Mouse (Mus musculus): ENCODE results near the gene Anks1. TPM values are rescaled to one million over a fixed set of nuclear protein-coding genes. Genes with fewer than 3 reads are reported as not detected.
"Not testable (repeated sequence)": the region's sequence is repeated elsewhere in the genome, so short reads cannot be mapped to it uniquely, and the experiment has no call there.

Gene Anks1
- total RNA-seq, 2 experiments from 2014 or later = 54.2 to 59.2 TPM

DNA sequence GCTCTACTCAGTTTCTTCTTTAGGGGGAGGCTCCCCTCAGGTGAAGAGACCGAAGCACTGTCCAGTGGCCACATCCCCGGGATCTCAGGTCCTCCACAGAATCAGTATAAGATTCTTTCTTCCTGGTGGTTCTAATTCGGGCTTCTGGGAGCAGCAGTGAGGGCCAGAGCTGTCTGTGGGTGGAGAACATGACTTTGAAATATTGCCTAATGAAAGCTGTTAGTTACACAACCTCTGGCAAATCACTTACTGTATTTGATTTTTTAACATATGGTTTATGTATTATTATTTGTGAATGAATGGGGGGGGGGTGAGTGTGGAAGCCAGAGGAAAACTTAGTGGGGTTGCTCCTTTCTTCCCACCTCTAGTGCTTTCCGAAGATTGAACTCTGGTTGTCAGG lies 22.7 kb downstream of the Anks1 start:
- DNase-seq = no peak

DNA sequence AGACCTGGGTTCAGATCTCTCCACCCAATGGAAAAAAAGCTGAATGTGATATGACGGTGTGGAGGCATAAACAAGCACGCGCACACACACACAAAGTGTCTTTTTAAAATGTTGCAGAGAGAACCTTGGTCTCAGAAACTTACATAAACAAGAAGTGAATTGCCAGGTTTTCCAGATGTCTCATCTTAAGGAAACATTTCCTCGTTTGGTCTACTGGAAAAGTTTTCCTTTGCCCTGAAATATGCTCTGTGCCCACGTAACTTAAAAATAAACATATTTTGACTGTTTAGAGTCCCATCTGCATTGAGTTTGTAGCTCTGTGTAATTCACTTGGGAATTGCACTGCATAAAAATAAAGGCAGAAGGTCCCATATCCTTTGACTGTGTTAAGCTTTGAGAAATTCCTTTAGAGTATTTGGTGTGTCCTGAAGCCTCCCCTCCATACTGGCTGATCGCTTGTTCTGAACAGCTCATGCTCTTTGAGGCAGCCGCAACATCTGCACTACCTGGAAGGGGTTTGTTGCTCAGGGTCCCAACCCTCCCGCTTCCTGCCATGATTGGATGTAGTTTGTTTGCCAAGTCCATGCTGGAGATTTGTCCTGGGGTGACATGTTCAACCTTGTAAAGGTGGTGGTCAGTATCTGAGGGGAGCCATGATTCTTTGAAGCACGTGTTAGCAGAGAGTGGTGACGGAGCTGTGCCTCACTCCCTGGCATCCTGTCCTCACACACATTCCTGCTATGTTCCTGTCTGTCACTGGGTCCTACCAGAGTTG lies 25.2 kb downstream of the Anks1 start:
- DNase-seq = no peak

GRCm38 (mm10) chr17:27935091-27935490 lies 26.0 kb downstream of the Anks1 start:
- DNase-seq = no peak

DNA sequence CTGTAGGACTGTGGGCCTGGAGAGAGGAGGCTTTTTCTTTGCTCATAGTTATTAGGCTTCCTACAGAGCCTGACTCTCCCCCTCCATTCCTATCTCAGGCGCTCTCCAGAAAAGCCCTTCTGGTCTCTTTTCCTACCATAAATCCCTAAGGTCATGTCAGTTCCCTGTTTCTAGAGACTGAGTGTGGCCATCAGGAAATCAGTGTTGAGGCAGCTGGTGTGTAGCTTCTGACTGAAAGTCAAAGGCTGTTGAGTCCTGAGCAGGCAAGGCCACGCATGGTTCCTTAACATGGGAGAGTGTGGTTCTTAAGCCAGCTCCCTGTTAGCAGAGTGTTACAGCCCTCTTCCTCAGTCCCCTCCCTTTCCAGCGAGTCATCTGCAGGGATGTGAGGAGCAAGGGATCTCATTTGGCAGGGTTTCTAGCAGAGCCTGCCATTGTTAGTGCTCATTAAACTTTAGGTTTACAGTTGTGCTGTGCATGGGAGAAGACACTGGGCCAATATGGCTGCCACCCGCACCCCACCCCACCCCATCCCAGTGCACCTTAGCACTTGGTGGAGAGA lies 28.0 kb downstream of the Anks1 start:
- no peak for DNase-seq

- peak; percentile 24 for DNase-seq
Measured at GRCm38 (mm10) chr17:27938121-27938754, 29.1 kb downstream of the Anks1 start.

DNA sequence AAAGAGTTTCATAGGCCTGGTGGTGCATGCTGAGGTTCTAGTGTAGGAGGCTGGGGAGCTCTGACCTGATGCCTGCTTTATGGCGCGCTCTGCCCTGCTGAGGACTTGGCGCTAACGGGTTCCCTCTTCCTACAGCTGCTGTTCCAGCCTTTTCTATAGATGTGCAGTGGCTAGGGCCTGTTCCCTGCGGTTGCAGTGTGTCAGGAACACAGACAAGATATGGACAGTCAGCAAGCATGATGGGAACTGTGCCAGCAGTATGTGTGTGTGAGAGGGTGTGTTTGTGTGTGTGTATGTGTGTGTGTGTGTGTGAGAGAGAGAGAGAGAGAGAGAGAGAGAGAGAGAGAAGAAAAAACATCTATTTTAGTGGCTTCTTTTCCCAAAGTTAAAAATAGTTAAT lies 29.9 kb downstream of the Anks1 start:
- peak; percentile 31 for DNase-seq

- DNase-seq = no peak
Measured at GRCm38 (mm10) chr17:27940352-27940751, 31.2 kb downstream of the Anks1 start.

DNA sequence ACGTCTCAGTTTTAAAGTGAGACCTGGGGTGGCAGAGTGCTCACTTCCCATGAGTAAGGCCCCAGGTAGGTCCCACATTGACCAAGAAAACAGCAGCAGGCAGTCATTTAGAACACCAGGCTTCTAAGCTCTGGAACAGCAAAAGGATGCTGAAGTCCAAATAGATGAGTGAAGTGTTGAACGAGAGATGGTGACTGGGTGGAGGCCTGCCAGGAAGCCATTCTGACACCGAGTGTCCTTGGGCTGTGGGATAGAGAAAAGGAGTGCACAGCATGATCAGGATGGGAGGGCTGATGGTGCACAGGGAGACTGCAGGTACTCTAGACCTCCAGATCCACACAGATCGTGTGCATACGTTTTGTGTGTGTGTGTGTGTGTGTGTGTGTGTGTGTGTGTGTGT lies 32.1 kb downstream of the Anks1 start:
- no peak for DNase-seq

DNA sequence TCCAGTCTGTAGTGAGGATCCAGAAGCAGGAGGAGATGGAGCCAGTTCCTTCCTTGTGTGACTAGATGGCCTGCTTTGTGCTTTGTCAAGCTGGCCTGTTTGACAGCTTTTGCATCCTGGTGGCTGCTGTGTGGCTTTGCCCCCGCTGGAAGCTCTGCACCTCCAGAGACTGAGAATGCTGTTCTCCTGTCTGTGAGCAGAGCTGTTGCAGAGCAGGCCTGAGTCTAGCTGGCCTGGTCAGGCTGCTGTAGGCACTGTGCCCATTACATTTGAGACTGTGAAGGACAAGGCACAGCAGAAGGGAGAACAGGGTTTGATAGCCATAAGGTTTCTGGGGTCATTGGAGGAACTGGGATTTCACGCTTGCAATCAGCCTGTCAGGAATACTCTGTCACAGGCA lies 32.6 kb downstream of the Anks1 start:
- no peak for DNase-seq

GRCm38 (mm10) chr17:27942131-27942530 lies 33.0 kb downstream of the Anks1 start:
- DNase-seq = no peak

- peak; percentile 49 for DNase-seq
Measured at GRCm38 (mm10) chr17:27945546-27946216, 36.6 kb downstream of the Anks1 start.

- DNase-seq = no peak
Measured at GRCm38 (mm10) chr17:27946371-27946770, 37.3 kb downstream of the Anks1 start.

DNA sequence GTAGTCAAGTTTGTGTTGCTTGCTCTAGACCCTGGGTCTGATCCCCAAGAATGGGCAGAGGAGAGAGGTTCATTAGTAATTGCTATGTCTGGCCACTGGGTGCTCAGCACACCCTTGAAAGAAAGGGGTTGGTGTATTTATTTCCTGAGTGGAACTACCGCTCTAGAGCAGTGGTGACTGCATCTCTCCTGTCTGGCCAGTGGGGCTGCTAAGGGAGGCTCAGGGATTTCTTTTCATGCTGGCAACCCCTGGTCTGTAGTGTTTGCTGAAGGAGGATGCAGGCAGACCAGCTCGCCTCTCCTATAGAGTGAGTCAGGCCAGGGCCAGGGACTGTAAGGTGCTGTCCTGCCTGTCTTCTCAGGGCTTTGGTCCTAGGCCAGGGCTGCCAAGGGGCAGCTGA lies 38.0 kb downstream of the Anks1 start:
- DNase-seq = no peak

DNA sequence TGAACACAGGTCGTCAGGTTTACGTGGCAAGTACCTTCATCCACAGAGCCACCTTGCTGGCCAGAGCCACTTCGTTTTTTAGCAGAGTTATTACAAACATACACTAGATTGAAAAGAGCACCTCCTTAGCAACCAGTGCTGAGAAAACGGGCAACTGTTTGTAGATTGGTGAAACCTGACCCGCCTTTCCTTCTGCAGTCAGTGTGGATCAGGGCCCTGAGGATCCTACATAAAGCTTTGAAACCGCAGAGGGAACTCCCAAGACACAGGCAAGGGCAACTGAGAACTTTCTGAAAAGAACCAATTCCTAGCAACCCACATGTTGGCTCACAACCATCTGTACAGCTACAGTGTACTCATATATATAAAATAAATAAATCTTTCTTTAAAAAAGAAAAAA lies 44.0 kb downstream of the Anks1 start:
- no peak for DNase-seq

GRCm38 (mm10) chr17:27954629-27955402 lies 45.7 kb downstream of the Anks1 start:
- no peak for DNase-seq

DNA sequence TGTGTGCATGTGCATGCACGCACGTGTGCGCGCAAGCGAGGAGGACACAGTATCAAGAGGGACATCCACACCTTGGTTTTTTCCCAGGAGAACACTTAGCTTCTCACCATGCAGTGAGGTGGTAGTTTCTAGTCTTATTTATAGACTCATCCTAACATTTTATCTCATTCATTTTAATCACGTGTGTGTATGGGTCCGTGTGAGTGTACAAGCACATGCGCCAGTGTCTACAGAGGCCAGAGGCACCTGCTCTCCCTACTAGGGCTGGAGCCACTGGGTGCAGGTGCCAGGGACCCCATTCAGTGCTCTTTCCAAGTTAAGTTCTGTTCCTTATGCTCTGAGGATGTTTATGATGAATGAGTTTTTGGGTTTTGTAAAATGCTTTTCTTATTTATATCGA lies 48.5 kb downstream of the Anks1 start:
- no peak for DNase-seq

GRCm38 (mm10) chr17:27960128-27961111 lies 51.3 kb downstream of the Anks1 start:
- no peak for DNase-seq

DNA sequence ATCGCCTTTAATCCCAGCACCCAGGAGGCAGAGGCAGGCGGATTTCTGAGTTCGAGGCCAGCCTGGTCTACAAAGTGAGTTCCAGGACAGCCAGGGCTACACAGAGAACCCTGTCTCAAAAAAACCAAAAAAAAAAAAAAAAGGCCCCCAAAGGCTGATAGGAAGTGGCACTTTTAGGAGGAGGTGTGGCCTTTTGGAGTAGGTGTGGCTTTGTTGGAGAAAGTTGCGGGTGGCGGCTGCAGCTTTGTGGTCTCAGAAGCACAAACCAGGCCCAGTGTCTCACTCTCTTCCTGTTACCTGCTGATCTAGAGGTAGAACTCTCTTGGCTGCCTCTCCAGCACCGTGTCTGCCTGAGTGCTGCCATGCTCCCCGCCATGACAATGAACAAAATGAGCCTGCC lies 54.0 kb downstream of the Anks1 start:
- not testable (repeated sequence) for DNase-seq

GRCm38 (mm10) chr17:27964607-27965006 lies 55.5 kb downstream of the Anks1 start:
- no peak for DNase-seq

GRCm38 (mm10) chr17:27965292-27965691 lies 56.2 kb downstream of the Anks1 start:
- DNase-seq = no peak

DNA sequence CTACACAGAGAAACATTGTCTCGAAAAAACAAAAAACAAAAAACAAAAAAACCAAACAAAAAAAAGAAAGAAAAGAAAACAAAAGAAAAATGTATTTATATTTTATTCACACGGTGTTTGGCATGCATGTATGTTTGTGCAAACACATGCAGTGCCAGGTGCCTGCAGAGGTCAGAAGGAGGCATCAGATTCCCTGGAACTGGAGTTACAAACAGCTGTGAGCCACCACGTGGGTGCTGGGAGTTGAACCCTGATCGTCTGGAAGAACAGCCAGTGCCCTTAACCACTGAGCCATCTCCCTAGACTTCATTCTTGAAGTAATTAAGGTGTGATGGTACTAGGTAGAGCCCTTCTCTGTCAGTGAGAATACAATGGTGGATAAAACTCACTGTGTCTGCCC lies 57.0 kb downstream of the Anks1 start:
- no peak for DNase-seq

Measured in heart, postnatal 4 days (tissue).